Mouse (Mus musculus) kidney, adult 2 months (tissue): ENCODE measurements around the gene Rpl35a. TPM values are rescaled to one million over a fixed set of nuclear protein-coding genes. Genes with fewer than 3 reads are reported as not detected.
"Not testable (repeated sequence)": the region's sequence is repeated elsewhere in the genome, so short reads cannot be mapped to it uniquely, and the experiment has no call there.

Source experiments
- DNase-seq: peaks from one replicate; pipeline ENCODE4 v3.0.0; 2021
- H3K27ac ChIP-seq: fragments of 200-500 bp; 2 replicates; pipeline ENCODE4 v1.5.1; 2012; ENCODE audit warnings: low read depth, low read length, control low read depth, inconsistent platforms; ENCODE audit not compliant: insufficient read depth
- H3K27me3 ChIP-seq: fragments of 200-500 bp; replicated peaks from 2 replicates; pipeline ENCODE4 v1.6.1; 2012; ENCODE audit warnings: mild to moderate bottlenecking, moderate library complexity, low read length, inconsistent platforms; ENCODE audit not compliant: control insufficient read depth, insufficient read depth
- H3K36me3 ChIP-seq: fragments of 200-500 bp; 2 replicates; pipeline ENCODE4 v1.6.1; 2012; ENCODE audit warnings: mild to moderate bottlenecking, moderate library complexity, low read length, inconsistent platforms; ENCODE audit not compliant: control insufficient read depth, insufficient read depth
- H3K4me1 ChIP-seq: fragments of 200-500 bp; 2 replicates; pipeline ENCODE4 v1.6.1; 2011; ENCODE audit warnings: low read length; ENCODE audit not compliant: control insufficient read depth, insufficient read depth
- H3K4me3 ChIP-seq: fragments of 200-500 bp; 2 replicates; pipeline ENCODE4 v1.5.1; 2011; ENCODE audit warnings: mild to moderate bottlenecking, low read depth, low read length, control low read depth; ENCODE audit not compliant: insufficient read depth
- CTCF ChIP-seq: fragments of 200-500 bp; conservative IDR thresholded peaks from 2 replicates; pipeline ENCODE4 v1.5.1; 2011; ENCODE audit warnings: low read depth, mild to moderate bottlenecking, control low read depth, low read length, moderate library complexity, mixed read lengths; ENCODE audit not compliant: insufficient read depth, insufficient read length
- POLR2A ChIP-seq: fragments of 200-500 bp; IDR thresholded peaks from one replicate; pipeline ENCODE4 v1.6.1; 2011; ENCODE audit warnings: low read depth, low read length, control low read depth
- WGBS: fragments of 180-500 bp; shearing (Covaris S2); methylation state at CpG from one replicate; pipeline ENCODE4 v1.1.7; 2018; 5-methylcytosine and 5-hydroxymethylcytosine counted together
- polyA plus RNA-seq: library from polyadenylated mRNA; depleted of rRNA; stranded (reverse); fragments of >200 nt; gene quantifications from 2 replicates; pipeline ENCODE4 v1.2.3, GENCODE M21; 2012

Rpl35a gene
- polyA plus RNA-seq, 1 experiment = 414 TPM

DNA sequence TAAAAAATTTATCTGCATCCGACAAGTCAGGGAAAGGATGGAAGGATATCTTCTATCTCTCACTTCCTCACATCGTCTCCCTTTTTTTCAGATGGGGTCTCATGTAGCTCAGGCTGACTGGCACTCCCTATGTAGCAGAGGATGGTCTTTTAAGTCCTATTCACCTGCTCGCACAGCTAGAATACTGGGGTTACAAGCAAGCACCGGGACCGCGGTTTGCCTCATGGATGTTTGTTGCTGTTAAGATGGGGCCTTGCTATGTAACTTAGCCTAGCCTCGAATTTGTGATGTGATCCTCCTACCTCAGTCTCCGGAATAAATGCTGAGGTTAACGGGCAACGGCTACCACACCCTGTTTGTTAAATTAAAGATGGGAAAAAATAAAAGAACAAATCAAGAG is 598 bp upstream of the Rpl35a start:
- DNase-seq = no peak
- WGBS = 14% methylated on average over 10 of the region's 10 CpGs
- Histone ChIP-seq H3K4me3 (peak overlapping the region; percentile 23), H3K36me3 (peaks cover 3% of the 10 kb centered on the region), H3K27ac (no peak overlapping the region), H3K27me3 (no peaks in the 10 kb centered on the region), H3K4me1 (peaks cover 10% of the 10 kb centered on the region)
- no peak for TF ChIP-seq CTCF
- no peak for TF ChIP-seq POLR2A

DNA sequence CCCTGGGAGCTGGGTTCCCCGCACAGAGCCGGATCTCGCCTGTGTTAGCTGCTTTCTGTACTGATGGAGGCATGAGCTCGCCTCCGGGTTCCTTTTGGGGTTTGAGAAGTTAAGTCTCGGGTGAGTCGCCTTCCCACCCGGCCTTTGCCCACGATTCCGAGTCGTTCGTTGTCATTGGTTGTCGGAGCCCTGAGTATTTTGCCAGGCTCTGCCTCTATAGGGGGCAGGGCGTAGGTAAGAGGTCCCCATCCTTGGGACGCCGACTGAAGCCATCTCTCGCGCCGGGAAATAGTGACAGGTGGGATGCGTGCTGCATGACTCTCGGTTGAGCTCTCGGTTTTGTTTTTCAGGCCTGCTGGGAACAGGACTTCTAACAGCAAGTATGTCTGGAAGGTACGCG is 533 bp downstream of the Rpl35a start:
- Histone ChIP-seq H3K4me1 (peaks cover 10% of the 10 kb centered on the region), H3K27ac (peak overlapping the region; percentile 79), H3K4me3 (peak overlapping the region; percentile 77), H3K27me3 (no peaks in the 10 kb centered on the region), H3K36me3 (peaks cover 3% of the 10 kb centered on the region)
- DNase-seq = peak; percentile 59
- TF ChIP-seq CTCF (no peak), POLR2A (no peak)
- under 1% methylated on average over 24 of the region's 24 CpGs for WGBS

DNA sequence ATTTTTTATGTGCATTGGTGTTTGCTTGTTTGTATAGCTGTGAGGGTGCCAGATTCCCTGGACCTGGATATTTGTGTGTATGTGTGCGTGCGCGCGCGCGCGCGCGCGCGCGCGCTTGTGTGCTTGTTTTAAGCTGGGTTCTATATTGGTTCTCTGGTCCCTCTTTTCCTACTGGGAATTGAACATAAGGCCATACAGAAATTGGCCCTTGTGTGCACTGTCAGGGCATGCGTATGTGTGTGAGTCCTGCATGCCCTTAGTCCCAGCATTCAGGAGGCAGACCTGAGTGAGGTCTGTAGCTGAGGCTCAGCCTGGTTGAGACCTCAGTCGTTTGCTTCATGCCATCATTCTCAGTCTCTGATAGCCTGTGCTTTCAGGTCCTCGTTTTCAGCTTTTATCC is 1.8 kb downstream of the Rpl35a start:
- peaks cover 3% of the 10 kb centered on the region for H3K36me3 ChIP-seq
- DNase-seq = no peak
- H3K27ac ChIP-seq = peak overlapping the region; percentile 87
- H3K4me1 ChIP-seq = peaks cover 10% of the 10 kb centered on the region
- no peaks in the 10 kb centered on the region for H3K27me3 ChIP-seq
- peak overlapping the region; percentile 30; the same call in 1 of the 2 replicates for H3K4me3 ChIP-seq
- TF ChIP-seq POLR2A = no peak
- TF ChIP-seq CTCF = no peak
- WGBS = 86% methylated on average over 16 of the region's 16 CpGs

DNA sequence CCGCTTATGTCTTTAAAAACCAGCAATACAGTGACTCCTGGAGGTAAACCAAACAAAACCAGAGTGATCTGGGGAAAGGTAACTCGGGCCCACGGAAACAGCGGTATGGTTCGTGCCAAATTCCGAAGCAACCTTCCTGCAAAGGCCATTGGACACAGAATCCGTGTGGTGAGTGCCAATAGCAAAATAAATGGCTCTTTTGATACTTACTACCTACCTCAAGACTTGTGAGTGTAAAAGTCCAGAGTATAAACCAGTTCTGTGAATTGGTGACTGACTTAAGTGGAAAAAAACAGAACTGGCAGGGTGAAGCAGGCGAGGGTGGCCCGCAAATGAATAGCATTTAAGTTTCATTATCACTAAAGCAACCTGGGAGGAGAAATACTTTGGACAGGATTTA is 2.4 kb downstream of the Rpl35a start:
- not testable (repeated sequence) for H3K36me3 ChIP-seq, H3K27me3 ChIP-seq, H3K4me3 ChIP-seq
- H3K27ac ChIP-seq = peak overlapping the region; percentile 87
- H3K4me1 ChIP-seq = peaks cover 16% of the 10 kb centered on the region
- DNase-seq = peak; percentile 69
- 29% methylated on average over 9 of the region's 9 CpGs for WGBS

DNA sequence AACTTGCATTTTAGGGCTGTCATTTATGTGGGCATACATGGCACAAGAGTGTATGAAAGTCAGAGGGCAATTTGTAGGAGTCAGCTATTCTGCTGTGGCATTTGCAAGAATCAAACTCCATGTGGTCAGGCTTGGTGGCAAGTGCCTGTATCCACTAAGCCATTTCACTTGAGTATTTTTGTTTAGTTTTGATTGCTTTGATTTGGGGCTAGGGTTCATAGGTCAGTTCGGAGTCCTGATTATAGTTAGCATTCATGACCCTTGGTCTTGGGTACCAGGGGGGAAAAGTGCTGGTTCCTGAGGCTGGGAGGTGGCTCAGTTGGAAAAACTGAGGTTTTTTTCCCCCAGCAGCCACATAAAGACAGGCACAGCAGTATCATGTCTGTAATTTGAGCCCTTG is 3.2 kb downstream of the Rpl35a start:
- Histone ChIP-seq H3K4me1 (peaks cover 19% of the 10 kb centered on the region), H3K4me3 (no peak overlapping the region), H3K36me3 (peaks cover 3% of the 10 kb centered on the region), H3K27ac (peak overlapping the region; percentile 82), H3K27me3 (no peaks in the 10 kb centered on the region)
- peak; percentile 36 for DNase-seq
- 45% methylated on average over 1 of the region's 1 CpGs for WGBS
- TF ChIP-seq POLR2A (no peak), CTCF (no peak)

DNA sequence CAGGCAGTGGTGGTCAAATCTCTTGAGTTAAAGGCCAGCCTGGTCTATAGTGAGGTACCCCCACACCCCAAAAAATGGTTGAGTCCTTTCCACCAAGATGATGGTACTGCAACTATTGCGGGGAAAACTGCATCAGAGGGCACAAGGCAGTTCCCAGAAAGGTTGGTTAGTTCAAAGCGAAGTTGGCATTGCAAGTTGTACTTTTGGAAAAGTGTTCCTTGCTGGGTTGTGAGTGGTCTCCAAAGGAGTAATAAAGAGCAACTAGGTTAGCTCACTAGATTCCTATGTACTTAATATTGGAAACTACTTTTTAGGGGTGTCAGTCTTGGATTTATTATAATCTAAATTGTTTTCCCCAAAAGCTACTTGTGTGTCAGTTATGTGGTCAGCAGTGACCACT is 4.7 kb downstream of the Rpl35a start:
- WGBS = 88% methylated on average over 2 of the region's 2 CpGs
- no peaks in the 10 kb centered on the region for H3K27me3 ChIP-seq
- peaks cover 19% of the 10 kb centered on the region for H3K4me1 ChIP-seq
- peaks cover 3% of the 10 kb centered on the region for H3K36me3 ChIP-seq
- no peak for DNase-seq
- no peak overlapping the region for H3K27ac ChIP-seq
- H3K4me3 ChIP-seq = no peak overlapping the region
- TF ChIP-seq POLR2A (no peak), CTCF (no peak)

DNA sequence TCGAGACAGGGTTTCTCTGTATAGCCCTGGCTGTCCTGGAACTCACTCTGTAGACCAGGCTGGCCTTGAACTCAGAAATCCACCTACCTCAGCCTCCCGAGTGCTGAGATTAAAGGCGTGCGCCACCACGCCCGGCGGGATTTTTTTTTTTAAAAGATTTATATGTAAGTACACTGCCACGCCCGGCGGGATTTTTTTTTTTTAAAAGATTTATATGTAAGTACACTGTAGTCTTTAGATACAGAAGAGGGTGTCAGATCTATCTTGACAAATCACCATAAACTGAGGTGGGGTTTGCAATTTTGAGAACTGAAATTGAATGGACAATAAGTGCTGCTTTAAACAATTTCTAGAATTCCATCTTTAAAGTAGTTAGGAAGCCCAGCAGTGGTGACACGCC is 5.1 kb downstream of the Rpl35a start:
- Histone ChIP-seq H3K27ac (peak overlapping the region; percentile 88; the same call in 1 of the 2 replicates), H3K36me3 (peaks cover 3% of the 10 kb centered on the region), H3K27me3 (no peaks in the 10 kb centered on the region), H3K4me3 (no peak overlapping the region), H3K4me1 (peaks cover 19% of the 10 kb centered on the region)
- TF ChIP-seq POLR2A (no peak), CTCF (no peak)
- WGBS = 57% methylated on average over 11 of the region's 11 CpGs
- DNase-seq = no peak
